Mouse (Mus musculus) gastrocnemius, adult 2 months (tissue): ENCODE measurements at regions not wholly inside any gene's neighbourhood (a gene's known extent, or its start where the extent isn't known, plus 50 kb on each side); places are given as distances from the start of the nearest gene placed in this dataset.

Experiments used
- DNase-seq: peaks from one replicate; pipeline ENCODE4 v3.0.0; 2022
- H3K27ac ChIP-seq: fragments of 200-600 bp; 2 replicates; pipeline ENCODE4 v1.8.1; 2022; ENCODE audit warnings: mild to moderate bottlenecking
- H3K4me3 ChIP-seq: fragments of 200-600 bp; 2 replicates; pipeline ENCODE4 v1.8.1; 2022; ENCODE audit warnings: mild to moderate bottlenecking, moderate library complexity
- CTCF ChIP-seq: fragments of 200-600 bp; IDR thresholded peaks from 2 replicates; pipeline ENCODE4 v1.8.1; 2022; ENCODE audit warnings: antibody characterized with exemption, mild to moderate bottlenecking, moderate library complexity
- intact Hi-C: fragments of 180-260 bp; cut with DNase I; formaldehyde crosslinking; loops from one replicate; pipeline ENCODE4 v1.15.1; 2025

- DNase-seq: peak; percentile 22
- intact Hi-C loops: loop anchor here (5.0 kb wide), 2 partner anchors 59 to 541 kb away; no protein-coding TSS in a partner anchor
- Histone ChIP-seq H3K27ac (peak overlapping the region; percentile 40; the same call in 1 of the 2 replicates), H3K4me3 (no peak overlapping the region)
- no peak for TF ChIP-seq CTCF
Measured at GRCm38 (mm10) chr8:26441268-26442030, 322.1 kb downstream of the Gm45692 start.

- Histone ChIP-seq H3K4me3 (no peak overlapping the region), H3K27ac (peak overlapping the region; percentile 9; the same call in 1 of the 2 replicates)
- peak; percentile 83 for DNase-seq
- intact Hi-C loops: loop anchor here (1.0 to 5.0 kb wide), 4 partner anchors 61 to 539 kb away; no protein-coding TSS in a partner anchor
- TF ChIP-seq CTCF: peak; percentile 90
Measured at GRCm38 (mm10) chr8:26443041-26443440, 323.7 kb downstream of the Gm45692 start.

- Histone ChIP-seq H3K4me3 (no peak overlapping the region), H3K27ac (no peak overlapping the region)
- no peak for DNase-seq
- intact Hi-C loops: loop anchor here (1.0 to 5.0 kb wide), 4 partner anchors 61 to 539 kb away; no protein-coding TSS in a partner anchor
- no peak for TF ChIP-seq CTCF
Measured at GRCm38 (mm10) chr8:26443735-26444134, 324.4 kb downstream of the Gm45692 start.

- TF ChIP-seq CTCF: no peak
- H3K4me3 ChIP-seq: no peak overlapping the region
- no peak for DNase-seq
- H3K27ac ChIP-seq: no peak overlapping the region
- intact Hi-C loops: no loop called here
Measured at GRCm38 (mm10) chr8:26445991-26446390, 326.7 kb downstream of the Gm45692 start.

- intact Hi-C loops: no loop called here
- no peak overlapping the region for H3K27ac ChIP-seq
- DNase-seq: no peak
- no peak for TF ChIP-seq CTCF
- no peak overlapping the region for H3K4me3 ChIP-seq
Measured at GRCm38 (mm10) chr8:26447886-26448640, 328.7 kb downstream of the Gm45692 start.

GRCm38 (mm10) chr8:26449291-26449690 lies 330.0 kb downstream of the Gm45692 start:
- Histone ChIP-seq H3K27ac (no peak overlapping the region), H3K4me3 (no peak overlapping the region)
- no peak for DNase-seq
- intact Hi-C loops: no loop called here
- no peak for TF ChIP-seq CTCF

GRCm38 (mm10) chr8:26450543-26450942 lies 331.2 kb downstream of the Gm45692 start:
- no peak for TF ChIP-seq CTCF
- no peak for DNase-seq
- no peak overlapping the region for H3K4me3 ChIP-seq
- no peak overlapping the region for H3K27ac ChIP-seq
- intact Hi-C loops: no loop called here

GRCm38 (mm10) chr8:26452976-26453573 lies 333.7 kb downstream of the Gm45692 start:
- TF ChIP-seq CTCF: no peak
- DNase-seq: no peak
- Histone ChIP-seq H3K27ac (no peak overlapping the region), H3K4me3 (no peak overlapping the region)
- intact Hi-C loops: no loop called here

GRCm38 (mm10) chr8:26465346-26465745 lies 346.0 kb downstream of the Gm45692 start:
- H3K4me3 ChIP-seq: no peak overlapping the region
- intact Hi-C loops: no loop called here
- no peak overlapping the region for H3K27ac ChIP-seq
- DNase-seq: no peak
- no peak for TF ChIP-seq CTCF

- no peak for DNase-seq
- peak; percentile 49 for TF ChIP-seq CTCF
- intact Hi-C loops: no loop called here
- H3K27ac ChIP-seq: no peak overlapping the region
- H3K4me3 ChIP-seq: no peak overlapping the region
Measured at GRCm38 (mm10) chr8:26468441-26468840, 349.1 kb downstream of the Gm45692 start.

- intact Hi-C loops: no loop called here
- TF ChIP-seq CTCF: no peak
Measured at GRCm38 (mm10) chr8:26469705-26470104, 350.4 kb downstream of the Gm45692 start.

GRCm38 (mm10) chr8:26471811-26472550 lies 352.6 kb downstream of the Gm45692 start:
- no peak overlapping the region for H3K27ac ChIP-seq

More at GRCm38 (mm10) chr8:26469705-26470104, 350.4 kb downstream of the Gm45692 start:
- no peak overlapping the region for H3K4me3 ChIP-seq
- no peak for DNase-seq
- no peak overlapping the region for H3K27ac ChIP-seq

More at GRCm38 (mm10) chr8:26471811-26472550, 352.6 kb downstream of the Gm45692 start:
- DNase-seq: no peak
- TF ChIP-seq CTCF: no peak
- H3K4me3 ChIP-seq: no peak overlapping the region
- intact Hi-C loops: no loop called here
